Mouse (Mus musculus): Measurements from ENCODE around the gene Cer1.

DNA sequence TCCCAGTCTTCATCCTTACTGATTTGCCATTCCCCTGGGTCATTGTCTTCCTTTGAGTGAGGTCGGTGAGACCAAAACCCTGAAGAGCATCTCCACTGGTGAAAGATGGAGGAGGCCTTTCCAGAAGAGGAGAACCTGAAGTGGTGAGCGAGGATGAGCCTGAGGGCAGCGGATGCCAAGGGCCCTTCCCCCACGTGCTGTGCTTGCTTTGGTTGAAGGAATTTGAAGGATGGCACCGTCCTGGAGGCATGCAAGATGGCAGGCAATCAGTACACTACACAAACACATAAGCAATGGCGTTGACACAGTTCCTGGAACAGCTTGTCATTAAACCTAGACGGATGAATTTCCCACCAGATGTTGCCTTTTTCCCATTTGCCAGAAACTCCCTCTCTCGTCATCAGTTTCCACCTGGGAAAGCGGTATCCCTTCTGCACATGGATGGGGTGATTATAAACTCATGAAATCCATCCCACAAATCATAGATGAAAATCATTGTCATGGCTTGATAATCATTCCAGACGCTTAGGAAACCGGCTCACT lies 29.7 kb upstream of the Cer1 start:
- TF ChIP-seq CTCF (IDR thresholded peaks at IDR 0.05; ENCODE audit: borderline replicate concordance, insufficient read depth, low read depth, low read length) (no peak), POLR2A (IDR thresholded peaks at IDR 0.05; ENCODE audit: borderline replicate concordance, insufficient read depth, low read length) (no peak)

Measured in cerebellum, adult 2 months (tissue).